Mouse (Mus musculus) common myeloid progenitor, adult 5-6 weeks (primary cell): Measurements from ENCODE around the gene BC035044. TPM values are rescaled to one million over a fixed set of nuclear protein-coding genes. Genes with fewer than 3 reads are reported as not detected.
A peak's percentile ranks its signal among the peaks of the same experiment; 100 is the strongest.
"Not testable (repeated sequence)": the region's sequence is repeated elsewhere in the genome, so short reads cannot be mapped to it uniquely, and the experiment has no call there.

Experiments used
- ATAC-seq: replicated peaks from 2 replicates; pipeline ENCODE4 v1.8.0; 2016; ENCODE audit warnings: low read depth, mild to moderate bottlenecking, moderate TSS enrichment, inconsistent platforms; ENCODE audit not compliant: poor library complexity, severe bottlenecking
- total RNA-seq: library from RNA; stranded (forward); fragments of 200-1000, 187-1606 nt; gene quantifications from 2 replicates; pipeline ENCODE4 v1.2.3, GENCODE M21; 2017

Gene BC035044
- 213 and 215 TPM in 2 replicates for total RNA-seq

GRCm38 (mm10) chr6:128890948-128891355 is at the start of gene BC035044:
Gene BC035044 (minus strand): TSS chr6:128891126.
- ATAC-seq = peak; percentile 59

DNA sequence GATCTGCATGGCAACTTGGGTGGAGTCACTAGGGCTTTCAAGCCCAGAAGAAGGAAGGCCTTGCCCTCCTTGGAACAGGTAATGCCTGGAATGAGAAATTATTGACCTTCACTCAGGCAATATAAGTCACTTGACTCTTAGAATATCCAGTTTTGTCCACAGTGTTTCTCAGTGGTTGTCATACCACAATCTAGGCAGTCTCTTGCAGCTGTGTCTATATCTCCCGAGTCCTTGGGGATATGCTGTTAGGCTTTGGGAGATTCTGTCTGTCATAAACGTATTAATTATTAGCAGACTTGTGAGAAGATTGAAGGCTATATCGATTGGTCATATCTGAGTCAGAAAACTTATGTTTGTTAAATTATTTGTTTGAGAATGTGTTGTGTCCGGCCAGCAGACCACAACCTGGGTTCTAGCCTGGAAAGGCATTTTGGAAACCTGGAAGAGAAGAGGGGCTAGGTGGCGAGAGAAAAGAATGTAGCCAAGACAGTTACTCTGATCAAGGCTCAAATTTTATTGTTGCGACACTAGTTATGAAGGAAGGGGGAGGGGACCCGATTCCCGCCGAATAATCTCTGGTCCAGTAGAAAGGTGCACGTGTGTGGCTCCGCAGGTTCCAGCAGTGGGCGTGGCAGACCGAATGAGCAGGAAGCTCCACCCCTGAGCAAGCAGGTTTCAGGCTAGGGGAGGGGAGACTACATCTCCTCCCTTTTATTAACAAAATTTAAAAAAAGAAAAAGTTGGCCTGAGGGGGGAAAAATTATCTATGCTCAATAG is 45.2 kb upstream of the BC035044 start:
- ATAC-seq = not testable (repeated sequence)

DNA sequence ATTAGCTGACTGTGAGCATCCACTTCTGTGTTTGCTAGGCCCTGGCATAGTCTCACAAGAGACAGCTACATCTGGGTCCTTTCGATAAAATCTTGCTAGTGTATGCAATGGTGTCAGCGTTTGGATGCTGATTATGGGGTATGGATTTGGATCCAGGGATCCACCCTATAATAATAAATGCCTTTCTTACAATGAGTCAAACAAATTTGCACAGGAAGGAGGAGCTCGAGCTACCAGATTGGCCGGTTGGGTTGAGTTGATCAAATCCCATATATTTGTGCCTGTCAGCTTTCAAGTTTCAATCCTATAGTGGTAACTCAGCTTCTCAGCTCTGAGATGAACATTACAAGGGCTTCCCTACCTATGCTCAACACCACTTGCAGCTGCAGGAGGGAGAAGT is 43.2 kb upstream of the BC035044 start, which contains the start of gene Clec2g:
Gene Clec2g (plus strand): TSS at position 301 of the 400 bp plus-strand sequence.
- not testable (repeated sequence) for ATAC-seq

- no peak for ATAC-seq
These were observed 42.1 kb upstream of the BC035044 start for GRCm38 (mm10) chr6:128933050-128933449.

DNA sequence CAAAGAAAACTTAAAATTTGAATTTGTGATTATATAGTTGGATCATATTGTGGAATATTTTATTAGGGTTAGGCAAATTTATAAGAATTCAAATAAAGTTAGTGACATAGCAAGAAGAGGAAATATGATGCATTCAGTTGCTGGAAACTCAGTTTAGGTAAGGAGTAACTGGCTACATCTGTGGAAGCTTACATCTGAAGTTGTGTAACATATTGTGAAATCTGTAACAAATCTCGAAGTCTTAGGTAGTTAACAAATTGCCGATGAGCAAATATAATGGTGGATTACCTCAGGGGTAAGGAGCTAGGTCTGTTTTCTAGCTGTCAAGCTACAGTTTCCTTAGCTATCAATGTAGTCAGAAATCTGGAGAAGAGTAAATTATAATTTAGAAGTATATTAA is 26.4 kb upstream of the BC035044 start:
- no peak for ATAC-seq

- ATAC-seq = peak; percentile 66
These were observed 22.8 kb upstream of the BC035044 start for GRCm38 (mm10) chr6:128913598-128914254.

DNA sequence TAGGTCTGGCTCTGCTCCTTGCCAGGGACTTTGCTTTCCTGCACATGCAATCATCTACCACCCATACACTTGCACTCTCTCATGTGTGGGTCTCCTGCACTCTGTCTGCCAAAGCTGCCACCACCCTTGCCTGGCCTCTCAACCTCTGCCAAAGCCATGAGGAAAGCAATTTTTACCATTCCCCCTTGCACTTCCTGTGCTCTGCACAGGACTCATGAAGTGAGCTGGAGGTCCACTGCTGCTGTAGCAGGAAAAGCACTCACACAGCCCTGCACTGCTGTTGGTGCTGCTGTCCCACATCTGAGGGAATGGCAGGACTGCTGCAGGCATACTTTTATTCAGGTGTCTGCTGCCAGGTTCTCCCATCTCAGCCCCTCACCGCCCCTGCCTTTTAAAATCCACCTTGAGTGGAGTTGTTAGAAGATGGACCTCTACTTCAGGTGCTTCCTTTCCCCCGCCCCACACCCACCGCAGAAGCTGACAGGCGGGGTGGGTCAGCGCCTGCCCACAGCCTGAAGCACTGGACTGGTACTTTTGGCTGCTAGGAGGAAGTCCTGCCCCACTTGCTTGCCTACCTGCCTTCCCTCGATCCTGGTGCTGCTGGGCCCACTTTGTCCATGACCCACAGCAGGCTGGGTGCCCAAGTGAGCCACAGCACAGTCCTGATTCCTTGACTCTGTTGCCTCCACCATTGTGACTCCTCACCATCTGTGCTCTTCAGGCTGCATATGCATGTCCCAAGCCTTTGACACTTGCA is 10.0 kb upstream of the BC035044 start:
- ATAC-seq = peak; percentile 58

GRCm38 (mm10) chr6:128900044-128900443 is 9.1 kb upstream of the BC035044 start:
- peak; percentile 60; the same call in 1 of the 2 replicates for ATAC-seq

DNA sequence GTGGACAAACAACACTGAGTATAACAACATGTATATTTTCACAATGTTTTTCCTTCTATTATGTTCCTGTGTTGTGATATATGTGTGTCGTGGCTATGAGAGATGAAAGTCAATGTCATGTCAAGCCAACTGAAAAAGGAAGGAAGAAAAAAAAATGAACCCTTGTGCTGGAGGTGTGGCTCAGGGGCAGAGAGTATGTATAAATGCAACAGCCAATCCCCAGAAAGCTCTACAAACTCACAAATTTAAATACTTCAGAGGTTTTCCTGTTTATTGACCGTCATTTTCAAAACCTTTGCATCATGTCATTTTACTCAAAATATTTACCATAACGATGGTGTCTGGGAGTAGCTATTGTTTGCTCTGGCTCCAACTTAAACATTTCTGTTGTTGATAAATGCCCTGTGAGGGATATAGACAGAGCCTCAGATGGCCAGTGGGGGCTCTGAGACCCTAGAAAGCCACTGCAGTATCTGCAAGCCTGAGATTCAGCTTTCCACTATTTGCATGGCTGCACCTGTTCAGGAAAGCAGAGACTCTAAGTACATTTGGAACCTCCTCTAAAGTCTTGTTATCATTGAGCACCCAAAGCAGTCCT is 4.6 kb upstream of the BC035044 start:
- no peak for ATAC-seq

- peak; percentile 70 for ATAC-seq
These were observed 2.1 kb downstream of the BC035044 start for GRCm38 (mm10) chr6:128888834-128889233.

- peak; percentile 45 for ATAC-seq
These were observed 3.7 kb downstream of the BC035044 start, which contains the start of gene Clec2i for GRCm38 (mm10) chr6:128887091-128887790. Gene Clec2i (plus strand): TSS chr6:128887588.

- no peak for ATAC-seq
These were observed 18.9 kb downstream of the BC035044 start for GRCm38 (mm10) chr6:128871910-128872610.

DNA sequence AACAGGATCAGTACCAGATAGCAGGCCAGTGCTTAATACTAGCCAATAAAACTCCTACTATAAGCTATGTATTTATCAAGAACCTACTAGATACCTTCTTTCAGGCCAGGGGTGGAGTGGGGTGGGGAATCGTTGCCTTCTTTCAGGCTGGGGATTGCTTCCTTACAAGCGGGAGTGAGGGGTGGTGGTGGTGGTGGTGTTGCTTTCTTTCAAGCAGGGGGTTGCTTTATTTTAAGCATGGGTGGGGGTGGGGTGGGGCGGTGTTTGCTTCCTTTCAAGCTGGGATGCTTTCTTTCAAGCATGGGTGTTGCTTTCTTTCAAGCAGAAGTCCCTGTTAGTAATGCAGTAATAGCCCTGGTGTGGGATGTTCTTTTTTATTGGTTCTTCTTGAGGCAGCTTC is 22.1 kb downstream of the BC035044 start:
- no peak for ATAC-seq

GRCm38 (mm10) chr6:128857976-128858375 is 33.0 kb downstream of the BC035044 start:
- no peak for ATAC-seq

DNA sequence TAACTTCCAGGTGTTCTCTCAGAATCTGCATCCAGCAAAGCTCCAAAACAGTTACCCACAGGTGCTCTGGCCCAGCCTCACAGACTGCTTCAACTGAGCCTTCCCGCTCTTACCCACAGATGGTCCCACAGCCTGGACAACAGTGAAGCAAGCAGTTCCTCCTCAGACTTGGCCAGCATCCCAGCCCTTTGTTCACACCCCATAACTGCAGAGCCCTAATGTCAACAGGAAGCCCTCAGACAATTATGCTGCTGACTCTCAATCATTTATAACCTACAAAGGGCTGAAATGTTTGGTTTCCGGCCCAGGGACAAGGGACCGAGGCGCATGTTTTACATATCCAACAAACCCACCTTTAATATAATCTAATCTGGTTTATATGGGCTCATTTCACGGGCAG is 34.7 kb downstream of the BC035044 start:
- ATAC-seq = peak; percentile 86

GRCm38 (mm10) chr6:128855477-128855876 is 35.4 kb downstream of the BC035044 start:
- no peak for ATAC-seq

DNA sequence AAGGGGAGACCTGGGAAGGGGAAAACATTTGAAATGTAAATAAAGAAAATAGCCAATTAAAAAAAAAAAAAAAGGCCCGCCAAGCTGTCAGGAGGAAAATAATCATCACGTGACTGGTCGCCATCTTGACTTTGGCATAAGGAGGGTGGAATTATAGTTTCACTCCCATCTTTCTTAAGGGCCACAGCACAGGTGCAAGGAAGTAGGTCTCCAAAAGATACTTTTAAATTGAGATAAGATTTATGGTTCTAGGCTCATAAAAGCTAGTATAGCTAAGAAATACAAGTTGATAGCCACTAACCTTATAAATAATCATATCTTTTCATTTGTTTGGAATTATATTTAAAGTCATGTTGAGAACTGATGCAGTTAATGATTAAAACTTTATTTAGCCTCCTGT is 36.0 kb downstream of the BC035044 start:
- no peak for ATAC-seq

- ATAC-seq = peak; percentile 52
These were observed 36.7 kb downstream of the BC035044 start for GRCm38 (mm10) chr6:128854024-128854820.
